Mouse (Mus musculus): Measurements from ENCODE around the gene Gnaq. TPM values are rescaled to one million over a fixed set of nuclear protein-coding genes. Genes with fewer than 3 reads are reported as not detected.

Gnaq gene
- polyA plus RNA-seq, 1 experiment from 2014 or later = 48.4 TPM

- Histone ChIP-seq H3K27ac (no peak overlapping the region), H3K4me1 (replicated peaks; ENCODE audit: control insufficient read depth, insufficient read depth, low read length) (peaks cover 22% of the 10 kb centered on the region; the same call in 1 of the 2 replicates), H3K9me3 (ENCODE audit: control insufficient read depth, low read length) (no peaks in the 10 kb centered on the region), H3K4me3 (replicated peaks; ENCODE audit: low read length) (no peak overlapping the region), H3K9ac (no peak overlapping the region), H3K36me3 (replicated peaks; ENCODE audit: control insufficient read depth, insufficient read depth) (no peaks in the 10 kb centered on the region), H3K27me3 (ENCODE audit: control insufficient read depth, insufficient read depth, low read length) (no peaks in the 10 kb centered on the region), H3K4me2 (replicated peaks) (no peak overlapping the region)
- DNase-seq (ENCODE audit: low spot score) (no peak), ATAC-seq (ENCODE audit: low FRiP score) (no peak)
- WGBS = 83% methylated on average over 1 of the region's 1 CpGs
Measured at GRCm38 (mm10) chr19:16292978-16293377, 160.3 kb downstream of the Gnaq start.

- H3K9ac ChIP-seq = no peak overlapping the region
- H3K27me3 ChIP-seq (ENCODE audit: control insufficient read depth, insufficient read depth, low read length) = no peaks in the 10 kb centered on the region
- no peaks in the 10 kb centered on the region for H3K36me3 ChIP-seq (replicated peaks; ENCODE audit: control insufficient read depth, insufficient read depth)
- no peaks in the 10 kb centered on the region for H3K9me3 ChIP-seq (ENCODE audit: control insufficient read depth, low read length)
- DNase-seq (ENCODE audit: low spot score) (no peak), ATAC-seq (ENCODE audit: low FRiP score) (no peak)
- no peak overlapping the region for H3K4me2 ChIP-seq (replicated peaks)
- WGBS = 88% methylated on average over 4 of the region's 4 CpGs
- no peak overlapping the region for H3K27ac ChIP-seq
- H3K4me1 ChIP-seq (replicated peaks; ENCODE audit: control insufficient read depth, insufficient read depth, low read length) = no peaks in the 10 kb centered on the region; the same call in 1 of the 2 replicates
- no peak overlapping the region for H3K4me3 ChIP-seq (replicated peaks; ENCODE audit: low read length)
Measured at GRCm38 (mm10) chr19:16300413-16300812, 167.8 kb downstream of the Gnaq start.

- WGBS = 59% methylated on average over 7 of the region's 7 CpGs
- ATAC-seq (ENCODE audit: low FRiP score) (peak; percentile 75; the same call in 1 of the 2 replicates), DNase-seq (ENCODE audit: low spot score) (no peak)
- Histone ChIP-seq H3K9ac (no peak overlapping the region), H3K27ac (no peak overlapping the region), H3K36me3 (replicated peaks; ENCODE audit: control insufficient read depth, insufficient read depth) (no peaks in the 10 kb centered on the region), H3K27me3 (ENCODE audit: control insufficient read depth, insufficient read depth, low read length) (no peaks in the 10 kb centered on the region), H3K4me3 (replicated peaks; ENCODE audit: low read length) (no peak overlapping the region), H3K4me1 (replicated peaks; ENCODE audit: control insufficient read depth, insufficient read depth, low read length) (no peaks in the 10 kb centered on the region; the same call in 1 of the 2 replicates), H3K4me2 (replicated peaks) (no peak overlapping the region), H3K9me3 (ENCODE audit: control insufficient read depth, low read length) (no peaks in the 10 kb centered on the region)
Measured at GRCm38 (mm10) chr19:16301336-16301735, 168.7 kb downstream of the Gnaq start.

GRCm38 (mm10) chr19:16309031-16309430 is 176.4 kb downstream of the Gnaq start:
- Histone ChIP-seq H3K9ac (no peak overlapping the region), H3K4me3 (replicated peaks; ENCODE audit: low read length) (no peak overlapping the region)

GRCm38 (mm10) chr19:16314295-16314821 is 181.7 kb downstream of the Gnaq start:
- DNase-seq (ENCODE audit: low spot score) = peak; percentile 64
- Histone ChIP-seq H3K4me3 (replicated peaks; ENCODE audit: low read length) (no peak overlapping the region), H3K9me3 (ENCODE audit: control insufficient read depth, low read length) (no peaks in the 10 kb centered on the region), H3K27me3 (ENCODE audit: control insufficient read depth, insufficient read depth, low read length) (no peaks in the 10 kb centered on the region), H3K9ac (no peak overlapping the region), H3K27ac (no peak overlapping the region), H3K4me1 (replicated peaks; ENCODE audit: control insufficient read depth, insufficient read depth, low read length) (peaks cover 11% of the 10 kb centered on the region; the same call in 1 of the 2 replicates), H3K4me2 (replicated peaks) (no peak overlapping the region), H3K36me3 (replicated peaks; ENCODE audit: control insufficient read depth, insufficient read depth) (peaks cover 7% of the 10 kb centered on the region; the same call in 1 of the 2 replicates)
- WGBS = 16% methylated on average over 4 of the region's 4 CpGs
- ATAC-seq (ENCODE audit: low FRiP score) = no peak

More at GRCm38 (mm10) chr19:16309031-16309430, 176.4 kb downstream of the Gnaq start:
- ATAC-seq (ENCODE audit: low FRiP score) = no peak
- Histone ChIP-seq H3K27ac (no peak overlapping the region), H3K9me3 (ENCODE audit: control insufficient read depth, low read length) (no peaks in the 10 kb centered on the region), H3K27me3 (ENCODE audit: control insufficient read depth, insufficient read depth, low read length) (no peaks in the 10 kb centered on the region), H3K36me3 (replicated peaks; ENCODE audit: control insufficient read depth, insufficient read depth) (no peaks in the 10 kb centered on the region), H3K4me2 (replicated peaks) (no peak overlapping the region), H3K4me1 (replicated peaks; ENCODE audit: control insufficient read depth, insufficient read depth, low read length) (peaks cover under 1% of the 10 kb centered on the region; the same call in 1 of the 2 replicates)
- DNase-seq (ENCODE audit: low spot score) = no peak

- H3K36me3 ChIP-seq (replicated peaks; ENCODE audit: control insufficient read depth, insufficient read depth) = peaks cover 7% of the 10 kb centered on the region; the same call in 1 of the 2 replicates
- no peak overlapping the region for H3K27ac ChIP-seq
- no peak overlapping the region for H3K4me3 ChIP-seq (replicated peaks; ENCODE audit: low read length)
- H3K4me1 ChIP-seq (replicated peaks; ENCODE audit: control insufficient read depth, insufficient read depth, low read length) = peaks cover 11% of the 10 kb centered on the region; the same call in 1 of the 2 replicates
- ATAC-seq (ENCODE audit: low FRiP score) = no peak
- no peak for DNase-seq (ENCODE audit: low spot score)
- H3K9ac ChIP-seq = no peak overlapping the region
- H3K4me2 ChIP-seq (replicated peaks) = no peak overlapping the region
- 95% methylated on average over 4 of the region's 4 CpGs for WGBS
- no peaks in the 10 kb centered on the region for H3K27me3 ChIP-seq (ENCODE audit: control insufficient read depth, insufficient read depth, low read length)
- no peaks in the 10 kb centered on the region for H3K9me3 ChIP-seq (ENCODE audit: control insufficient read depth, low read length)
Measured at GRCm38 (mm10) chr19:16315525-16315924, 182.9 kb downstream of the Gnaq start.

GRCm38 (mm10) chr19:16318128-16318811 is 185.6 kb downstream of the Gnaq start:
- Histone ChIP-seq H3K4me3 (replicated peaks; ENCODE audit: low read length) (no peak overlapping the region), H3K4me1 (replicated peaks; ENCODE audit: control insufficient read depth, insufficient read depth, low read length) (peaks cover 11% of the 10 kb centered on the region; the same call in 1 of the 2 replicates), H3K27ac (no peak overlapping the region), H3K36me3 (replicated peaks; ENCODE audit: control insufficient read depth, insufficient read depth) (peaks cover 7% of the 10 kb centered on the region; the same call in 1 of the 2 replicates), H3K9ac (no peak overlapping the region), H3K27me3 (ENCODE audit: control insufficient read depth, insufficient read depth, low read length) (no peaks in the 10 kb centered on the region), H3K9me3 (ENCODE audit: control insufficient read depth, low read length) (no peaks in the 10 kb centered on the region), H3K4me2 (replicated peaks) (no peak overlapping the region)
- DNase-seq (ENCODE audit: low spot score) (no peak), ATAC-seq (ENCODE audit: low FRiP score) (no peak)
- WGBS = 69% methylated on average over 14 of the region's 14 CpGs

GRCm38 (mm10) chr19:16319986-16320385 is 187.4 kb downstream of the Gnaq start:
- WGBS = 78% methylated on average over 7 of the region's 7 CpGs

GRCm38 (mm10) chr19:16322986-16323385 is 190.4 kb downstream of the Gnaq start:
- no peak overlapping the region for H3K27ac ChIP-seq
- no peaks in the 10 kb centered on the region for H3K9me3 ChIP-seq (ENCODE audit: control insufficient read depth, low read length)
- no peak overlapping the region for H3K4me2 ChIP-seq (replicated peaks)
- H3K36me3 ChIP-seq (replicated peaks; ENCODE audit: control insufficient read depth, insufficient read depth) = no peaks in the 10 kb centered on the region
- 91% methylated on average over 6 of the region's 6 CpGs for WGBS
- no peaks in the 10 kb centered on the region for H3K27me3 ChIP-seq (ENCODE audit: control insufficient read depth, insufficient read depth, low read length)
- DNase-seq (ENCODE audit: low spot score) (no peak), ATAC-seq (ENCODE audit: low FRiP score) (no peak)
- no peak overlapping the region for H3K4me3 ChIP-seq (replicated peaks; ENCODE audit: low read length)
- peaks cover 23% of the 10 kb centered on the region for H3K4me1 ChIP-seq (replicated peaks; ENCODE audit: control insufficient read depth, insufficient read depth, low read length)
- no peak overlapping the region for H3K9ac ChIP-seq

More at GRCm38 (mm10) chr19:16319986-16320385, 187.4 kb downstream of the Gnaq start:
- DNase-seq (ENCODE audit: low spot score) = no peak
- Histone ChIP-seq H3K27ac (no peak overlapping the region), H3K9ac (no peak overlapping the region), H3K4me2 (replicated peaks) (no peak overlapping the region), H3K27me3 (ENCODE audit: control insufficient read depth, insufficient read depth, low read length) (no peaks in the 10 kb centered on the region), H3K4me3 (replicated peaks; ENCODE audit: low read length) (no peak overlapping the region), H3K9me3 (ENCODE audit: control insufficient read depth, low read length) (no peaks in the 10 kb centered on the region), H3K36me3 (replicated peaks; ENCODE audit: control insufficient read depth, insufficient read depth) (peaks cover 7% of the 10 kb centered on the region; the same call in 1 of the 2 replicates), H3K4me1 (replicated peaks; ENCODE audit: control insufficient read depth, insufficient read depth, low read length) (0 out of 2 replicates have a peak, but pooled peaks cover under 1% of the 10 kb centered on the region)
- no peak for ATAC-seq (ENCODE audit: low FRiP score)
